Mouse (Mus musculus) C2C12 (cell line): ENCODE results near the gene Lime1. TPM values are rescaled to one million over a fixed set of nuclear protein-coding genes. Genes with fewer than 3 reads are reported as not detected.

Experiments
- H3K27me3 ChIP-seq: one replicate; pipeline ENCODE4 v1.6.1; 2011; ENCODE audit not compliant: control insufficient read depth, insufficient read depth, insufficient read length
- H3K36me3 ChIP-seq: one replicate; pipeline ENCODE4 v1.6.1; 2011; ENCODE audit not compliant: control insufficient read depth, insufficient read depth
- H3K4me3 ChIP-seq: one replicate; pipeline ENCODE4 v1.5.1; 2011; ENCODE audit warnings: mild to moderate bottlenecking, control low read depth; ENCODE audit not compliant: poor library complexity, insufficient read depth, severe bottlenecking
- H3K79me2 ChIP-seq: one replicate; pipeline ENCODE4 v1.6.1; 2011; ENCODE audit not compliant: control insufficient read depth, insufficient read depth
- H3K79me3 ChIP-seq: one replicate; pipeline ENCODE4 v1.6.1; 2011; ENCODE audit warnings: low read depth, control low read depth
- H3ac ChIP-seq: one replicate; pipeline ENCODE3; 2011; ENCODE audit warnings: low read depth; ENCODE audit not compliant: control insufficient read depth, insufficient read length
- CEBPB ChIP-seq: IDR thresholded peaks from one replicate; pipeline ENCODE4 v1.6.1; 2011; ENCODE audit warnings: low read depth, mild to moderate bottlenecking, control low read depth, moderate library complexity
- CTCF ChIP-seq: IDR thresholded peaks from one replicate; pipeline ENCODE4 v1.5.1; 2011; ENCODE audit not compliant: control insufficient read depth, insufficient read depth, insufficient read length
- FOSL1 ChIP-seq: IDR thresholded peaks from one replicate; pipeline ENCODE4 v1.8.0; 2011; ENCODE audit warnings: mild to moderate bottlenecking, low read length; ENCODE audit not compliant: poor library complexity, insufficient read depth, severe bottlenecking
- MAX ChIP-seq: IDR thresholded peaks from one replicate; pipeline ENCODE4 v1.6.1; 2011; ENCODE audit warnings: mild to moderate bottlenecking, control low read depth
- USF1 ChIP-seq: IDR thresholded peaks from one replicate; pipeline ENCODE4 v1.6.1; 2011; ENCODE audit warnings: low read depth, mild to moderate bottlenecking, control low read depth, moderate library complexity
- polyA plus RNA-seq: library from polyadenylated mRNA; unstranded; fragments of >200 nt; fragmentation: generic; extraction: Trizol; gene quantifications from one replicate; pipeline ENCODE4 v1.2.1, GENCODE M21; 2012; ENCODE audit warnings: missing spikeins

Lime1 gene
- polyA plus RNA-seq, 1 experiment, result 7.3 TPM

GRCm38 (mm10) chr2:181423834-181424233 lies 44.0 kb downstream of the Lime1 start:
- H3ac ChIP-seq, result no peak overlapping the region
- H3K36me3 ChIP-seq, result no peaks in the 10 kb centered on the region
- no peaks in the 10 kb centered on the region for H3K79me2 ChIP-seq
- H3K79me3 ChIP-seq, result no peaks in the 10 kb centered on the region
- no peak overlapping the region for H3K4me3 ChIP-seq
- TF ChIP-seq MAX, result no peak
- TF ChIP-seq CTCF, result no peak
- no peak for TF ChIP-seq FOSL1
- TF ChIP-seq USF1, result no peak
- no peak for TF ChIP-seq CEBPB
- no peaks in the 10 kb centered on the region for H3K27me3 ChIP-seq

Other genes with a start within 250 kb of the Lime1 start
- gene Kcnq2, start 244.8 kb upstream of the Lime1 start, polyA plus RNA-seq, result not detected
- 0.02 TPM for gene Eef1a2, start 223.1 kb upstream of the Lime1 start, polyA plus RNA-seq
- 43.4 TPM for gene Ppdpf, start 192.8 kb upstream of the Lime1 start, polyA plus RNA-seq
- not detected for gene Ptk6, start 177.3 kb upstream of the Lime1 start, polyA plus RNA-seq
- gene Srms, start 166.9 kb upstream of the Lime1 start, polyA plus RNA-seq, result not detected
- gene Fndc11, start 160.1 kb upstream of the Lime1 start, polyA plus RNA-seq, result not detected
- 2.2 TPM for gene Helz2, start 138.1 kb upstream of the Lime1 start, polyA plus RNA-seq
- 10.5 TPM for gene Gmeb2, start 92.0 kb upstream of the Lime1 start, polyA plus RNA-seq
- gene Stmn3, start 65.6 kb upstream of the Lime1 start, polyA plus RNA-seq, result 0.02 TPM
- gene Rtel1, start 60.3 kb upstream of the Lime1 start, polyA plus RNA-seq, result 45.8 TPM
- 16.5 TPM for gene Zgpat, start 15.2 kb upstream of the Lime1 start, polyA plus RNA-seq
- 45.9 TPM for gene Arfrp1, start 14.7 kb upstream of the Lime1 start, polyA plus RNA-seq
- gene Zbtb46, start 79.3 kb downstream of the Lime1 start, polyA plus RNA-seq, result 0.68 TPM
- not detected for gene Abhd16b, start 113.1 kb downstream of the Lime1 start, polyA plus RNA-seq
- gene Tpd52l2, start 117.1 kb downstream of the Lime1 start, polyA plus RNA-seq, result 79.2 TPM
- gene Dnajc5, start 140.4 kb downstream of the Lime1 start, polyA plus RNA-seq, result 34.3 TPM
- gene Uckl1, start 204.8 kb downstream of the Lime1 start, polyA plus RNA-seq, result 20.6 TPM
- 41.4 TPM for gene Prpf6, start 211.8 kb downstream of the Lime1 start, polyA plus RNA-seq
- 9.8 TPM for gene Zfp512b, start 212.7 kb downstream of the Lime1 start, polyA plus RNA-seq
- gene Samd10, start 219.1 kb downstream of the Lime1 start, polyA plus RNA-seq, result 1.1 TPM